Mouse (Mus musculus) B cell, adult 2 months (primary cell): ENCODE data around the gene Cdh13.

Experiments used
- DNase-seq, 2 experiments: peaks; one replicate each; pipeline ENCODE4 v3.0.0; 2022

Gene Cdh13

DNA sequence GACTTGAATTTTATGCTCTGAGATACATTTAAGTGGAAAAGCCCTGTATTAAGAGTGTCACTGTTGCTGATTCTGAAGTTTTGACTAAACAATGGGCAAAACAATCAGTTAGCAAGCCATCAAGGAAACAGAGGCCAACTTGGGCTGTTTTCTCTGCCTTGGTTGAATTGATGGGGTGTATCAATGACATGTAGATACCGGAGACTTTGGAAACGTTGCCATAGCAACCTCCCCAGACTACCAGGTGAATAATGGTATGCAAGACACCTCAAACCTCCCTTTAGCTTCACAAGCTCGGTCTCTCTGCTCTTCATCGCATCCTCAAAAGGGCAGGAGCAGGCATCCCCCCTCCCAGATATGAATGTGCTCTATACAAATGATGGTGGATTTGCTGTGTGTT is 685.4 kb downstream of the Cdh13 start:
- DNase-seq: no peak

DNA sequence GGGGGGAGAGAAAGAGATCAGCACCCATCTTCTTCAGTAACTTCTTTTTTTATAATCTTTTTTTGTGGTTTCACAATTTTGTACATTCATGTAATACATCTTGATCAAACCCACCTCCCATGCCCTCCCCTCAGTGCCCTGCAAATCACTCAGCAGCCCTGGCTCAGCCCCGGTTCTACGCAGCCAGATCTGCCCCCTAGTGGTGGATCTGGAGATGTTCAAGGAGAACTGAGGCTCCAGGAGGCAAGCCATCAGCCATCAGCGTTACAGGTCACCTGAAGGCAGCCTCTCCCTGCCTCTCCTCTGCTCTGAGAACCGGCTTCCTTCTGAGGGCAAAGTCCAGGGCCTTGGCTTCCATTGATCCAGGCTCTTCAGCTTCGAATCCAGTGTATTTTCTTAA is 696.3 kb downstream of the Cdh13 start:
- no peak for DNase-seq

DNA sequence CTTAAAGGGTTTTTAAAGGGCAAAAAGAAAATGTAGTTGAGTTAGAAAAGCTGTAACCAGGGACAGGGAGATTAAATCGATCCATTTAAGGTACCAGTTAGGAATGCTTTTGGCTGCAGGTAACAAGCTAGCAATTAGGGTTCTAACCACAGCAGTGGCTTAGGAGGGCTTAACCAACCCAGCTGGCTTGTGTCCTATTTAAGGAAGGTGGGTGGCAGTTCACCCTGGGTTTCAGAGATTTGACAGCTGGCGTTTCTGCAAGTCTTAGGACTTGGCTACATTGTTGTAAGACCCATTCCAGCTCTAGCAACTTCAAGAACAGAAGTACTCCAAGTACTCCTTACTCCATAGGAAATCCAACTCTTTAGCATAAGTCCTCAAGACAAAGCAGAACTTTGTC is 700.2 kb downstream of the Cdh13 start:
- DNase-seq: no peak

DNA sequence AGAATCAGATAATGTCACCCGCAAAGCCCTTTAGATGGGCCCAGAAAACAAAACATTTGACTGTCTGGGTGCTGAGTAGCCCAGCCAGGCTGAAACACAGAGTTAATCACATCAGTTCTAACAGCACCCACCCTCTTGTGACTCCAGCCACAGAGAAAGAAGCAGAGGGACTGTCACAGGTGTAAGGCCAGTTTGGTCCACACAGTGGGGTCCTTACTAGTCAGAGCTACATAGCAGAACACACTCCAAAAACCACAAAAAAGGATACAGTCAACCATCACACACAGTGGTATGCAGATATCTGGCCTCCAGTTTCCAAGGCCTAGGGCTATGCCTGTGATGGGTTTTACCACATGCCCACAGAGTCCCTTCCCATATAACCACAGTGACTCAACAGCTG is 703.3 kb downstream of the Cdh13 start:
- DNase-seq: no peak

DNA sequence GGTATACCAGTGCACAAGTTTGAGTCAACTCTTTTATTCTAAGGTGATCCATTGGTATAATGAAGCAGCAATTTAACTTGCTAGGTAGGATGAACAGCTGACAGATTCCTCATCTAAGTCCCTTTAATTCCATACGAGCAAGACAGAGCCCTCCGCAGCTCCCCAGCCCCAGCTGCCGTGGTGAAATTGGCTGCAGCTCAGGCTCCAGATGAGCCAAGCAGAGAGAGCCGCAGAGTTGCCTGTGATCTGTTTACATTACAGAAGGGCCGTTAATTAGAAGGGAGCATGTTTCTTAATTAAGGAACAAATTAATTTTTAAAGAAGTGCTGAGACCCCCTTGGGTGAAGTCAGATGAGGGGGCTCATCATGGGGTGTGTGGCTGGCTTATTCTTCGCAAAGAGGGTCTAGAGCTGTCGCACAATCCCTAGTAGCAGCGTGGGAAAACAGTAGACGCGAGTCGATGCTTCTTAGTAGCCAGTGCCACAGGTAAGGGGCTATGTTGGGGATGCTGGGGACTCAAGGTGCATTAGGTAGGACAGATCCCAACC is 712.2 kb downstream of the Cdh13 start:
- DNase-seq: no peak

DNA sequence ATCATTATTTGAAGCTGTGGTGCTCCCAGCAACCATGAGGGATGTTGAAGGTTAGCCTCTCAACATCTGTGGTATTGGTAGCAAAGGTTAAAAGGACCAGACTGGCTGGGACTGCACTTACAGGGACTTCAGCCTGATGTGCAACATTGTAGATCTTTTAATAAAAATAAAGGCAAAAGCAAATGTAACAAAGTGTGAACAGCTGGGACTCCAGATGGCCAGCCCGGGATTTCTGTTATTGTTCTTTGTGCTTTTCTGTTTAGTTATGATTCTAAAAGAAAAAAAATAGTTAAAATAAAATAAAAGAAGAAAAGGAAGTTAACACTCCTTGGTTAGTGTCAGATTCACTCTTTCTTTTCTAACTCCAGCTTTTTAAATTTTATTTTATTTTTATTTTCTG is 717.1 kb downstream of the Cdh13 start:
- no peak for DNase-seq

DNA sequence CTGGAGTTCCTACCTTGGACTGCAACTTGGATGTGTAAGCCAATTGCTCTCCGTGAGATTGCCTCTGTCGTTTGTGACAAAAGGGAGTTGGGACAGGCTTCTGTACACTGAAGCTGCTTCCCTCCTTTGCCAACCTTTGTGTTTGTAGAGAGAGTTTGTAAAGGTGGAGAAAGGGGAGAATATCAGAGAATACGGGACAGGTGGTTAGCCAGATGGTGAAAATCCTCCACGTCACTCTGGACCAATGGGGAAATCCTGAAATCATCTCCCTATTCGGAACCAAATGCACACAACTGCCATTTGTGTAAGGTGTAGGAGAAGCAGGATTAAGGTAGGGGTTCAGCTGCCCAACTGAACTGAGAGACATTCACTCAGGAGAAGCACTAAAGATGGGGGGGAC is 721.3 kb downstream of the Cdh13 start:
- DNase-seq: no peak

DNA sequence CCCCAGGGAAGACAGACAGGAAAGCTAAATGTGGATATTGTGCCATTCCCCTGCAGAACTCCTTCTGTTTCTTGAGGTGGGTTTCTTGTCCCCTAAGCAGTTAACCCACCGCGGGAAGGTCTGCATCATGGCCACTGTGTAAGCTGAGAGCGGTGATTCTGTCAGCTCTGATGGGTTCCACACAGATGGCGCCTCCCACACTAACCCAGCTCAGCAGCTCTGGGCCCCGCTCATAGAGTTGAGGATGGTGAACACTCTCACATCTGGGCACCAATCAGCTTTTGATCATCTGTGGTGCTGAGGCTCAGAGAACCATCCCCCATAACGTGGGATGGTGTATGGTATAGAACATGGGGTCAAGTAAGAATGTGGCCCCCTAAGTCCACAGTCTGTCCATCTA is 735.1 kb downstream of the Cdh13 start:
- DNase-seq: no peak

DNA sequence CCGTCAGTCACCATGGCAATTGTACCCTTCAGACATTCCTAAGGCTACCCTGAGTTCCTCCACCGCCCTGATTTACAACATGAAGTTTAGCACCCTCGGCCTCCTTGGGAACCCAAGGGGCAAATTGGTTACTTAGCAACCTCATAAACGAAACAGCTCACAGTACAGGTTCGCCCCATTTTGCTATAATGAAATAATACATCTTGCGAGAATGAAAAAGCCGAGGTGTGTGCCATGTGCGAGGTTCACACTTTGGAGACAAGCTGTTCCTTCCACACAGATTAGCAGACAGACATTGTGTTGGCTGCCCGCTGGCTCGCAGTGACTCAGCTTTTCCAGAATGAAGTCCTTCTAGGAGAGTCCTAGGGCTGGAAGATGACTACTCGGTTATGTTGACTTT is 737.2 kb downstream of the Cdh13 start:
- no peak for DNase-seq

DNA sequence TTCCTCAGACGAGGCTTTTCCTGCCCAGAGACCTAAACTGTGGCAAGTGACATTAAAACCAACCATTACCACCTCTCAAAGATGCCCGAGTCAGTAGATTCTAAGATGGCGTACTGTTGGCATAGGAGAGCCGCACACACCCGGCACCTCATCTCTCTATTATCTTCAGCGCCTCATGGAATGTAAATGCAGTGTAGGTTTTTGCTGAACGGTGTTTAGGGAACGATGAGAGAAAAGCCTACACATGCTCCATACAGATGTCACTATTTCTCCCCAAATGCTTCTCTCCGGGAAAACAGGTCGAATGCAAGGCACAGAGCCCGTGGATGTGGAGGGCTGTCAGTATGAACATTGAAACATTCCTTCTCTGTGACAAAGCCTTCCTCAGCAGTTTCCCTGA is 737.9 kb downstream of the Cdh13 start:
- DNase-seq: no peak

DNA sequence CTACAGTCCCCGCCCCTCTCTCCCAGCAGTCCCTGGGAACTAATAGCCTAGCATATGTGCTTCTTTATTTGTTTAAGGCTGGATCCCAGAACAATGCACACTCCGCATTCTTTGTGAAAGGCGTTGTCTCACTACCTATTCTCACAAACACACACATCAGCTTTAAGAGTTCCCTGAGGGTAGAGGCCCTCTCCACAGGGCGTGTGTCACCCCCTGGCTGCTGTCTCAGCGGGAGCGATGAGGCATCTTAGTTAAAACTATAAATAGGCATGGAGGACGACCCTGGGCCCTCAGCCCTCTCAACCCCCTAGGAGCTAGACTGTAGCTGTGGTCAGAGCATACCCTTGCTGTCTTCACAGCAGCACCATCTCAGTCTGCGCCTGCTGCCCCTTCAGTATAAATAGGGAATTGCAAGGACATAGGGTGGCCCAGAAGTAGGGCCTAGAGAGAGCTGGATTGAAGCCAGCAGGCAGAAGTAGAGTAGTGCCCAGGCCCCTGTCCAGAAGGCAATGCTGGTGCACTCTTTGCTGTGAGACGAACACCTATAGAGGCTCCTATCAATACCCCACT is 738.9 kb downstream of the Cdh13 start:
- DNase-seq: no peak

DNA sequence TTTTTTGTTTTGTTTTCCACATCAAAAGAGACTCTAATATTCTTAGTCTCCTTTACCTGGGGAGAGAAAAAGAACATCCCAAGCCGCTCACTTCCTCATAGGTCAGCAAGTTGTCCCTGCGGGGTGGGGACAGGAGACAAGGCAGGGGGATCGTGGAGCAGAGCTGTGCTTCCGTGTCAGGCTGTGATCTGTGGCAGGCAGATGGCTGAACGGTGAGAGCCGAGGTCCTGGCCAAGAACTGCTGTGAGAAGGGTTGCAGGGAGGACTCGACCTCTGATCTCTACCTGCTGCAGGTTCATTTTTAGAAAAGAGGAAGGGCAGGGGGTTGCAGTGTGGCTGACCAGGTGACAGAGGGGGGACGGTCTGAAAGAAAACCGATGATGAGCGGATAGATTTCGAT is 749.9 kb downstream of the Cdh13 start:
- DNase-seq: no peak

DNA sequence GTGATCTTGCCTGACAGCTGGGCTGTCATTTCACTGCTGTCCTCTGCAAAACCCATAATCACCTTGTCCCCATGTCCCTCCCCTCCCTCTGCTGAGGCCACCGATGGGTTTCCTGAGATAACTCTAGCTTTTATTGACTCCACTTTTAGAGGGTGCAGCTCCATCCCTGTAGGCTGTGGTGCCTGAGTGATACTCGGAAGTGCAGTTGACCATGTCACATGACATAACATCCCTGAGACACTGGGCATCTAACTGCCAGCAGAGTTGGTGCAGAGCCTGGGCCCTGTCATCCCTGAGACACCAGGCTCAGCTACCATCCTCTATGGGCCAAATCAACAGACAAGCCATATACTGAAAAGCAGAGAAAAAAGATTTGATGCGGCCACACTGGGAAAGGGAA is 750.5 kb downstream of the Cdh13 start:
- DNase-seq: no peak

DNA sequence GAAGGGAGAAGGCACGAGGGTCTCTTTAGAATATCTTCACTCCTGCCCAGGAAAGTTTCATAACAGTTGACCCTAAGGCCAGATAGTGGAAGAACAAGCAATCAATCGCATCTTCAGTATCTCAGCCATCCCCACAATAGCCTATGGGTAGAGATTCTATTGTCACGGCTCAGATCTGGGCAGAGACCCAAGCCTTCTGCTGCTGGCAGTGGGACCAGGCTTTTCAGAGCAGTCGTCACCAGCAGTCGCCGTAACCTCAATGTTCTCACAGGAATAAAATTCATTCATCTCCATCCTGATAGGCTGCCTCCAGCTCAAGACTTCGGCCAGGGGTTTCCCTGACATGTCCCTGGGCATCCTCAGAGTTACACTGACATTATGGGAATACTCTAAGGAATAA is 751.6 kb downstream of the Cdh13 start:
- DNase-seq: no peak

DNA sequence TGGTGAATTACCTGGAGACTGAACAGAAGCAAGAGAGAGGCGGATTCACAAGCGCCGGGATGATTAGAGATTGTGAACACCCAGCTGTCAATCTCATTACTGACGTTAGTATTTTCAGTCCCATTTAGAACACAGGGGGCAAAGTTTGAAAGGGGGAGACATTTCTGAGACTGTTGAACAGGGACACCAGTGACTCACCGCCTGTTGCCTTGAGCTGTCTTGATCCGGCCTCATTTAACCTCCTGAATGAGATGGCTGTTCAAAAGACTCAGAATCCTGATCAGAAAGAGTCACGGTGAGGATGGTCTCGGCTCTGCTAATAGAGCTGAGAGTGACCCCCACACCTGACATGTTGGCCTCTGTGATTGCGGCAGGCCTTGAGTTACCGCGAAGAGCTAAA is 754.0 kb downstream of the Cdh13 start:
- no peak for DNase-seq

DNA sequence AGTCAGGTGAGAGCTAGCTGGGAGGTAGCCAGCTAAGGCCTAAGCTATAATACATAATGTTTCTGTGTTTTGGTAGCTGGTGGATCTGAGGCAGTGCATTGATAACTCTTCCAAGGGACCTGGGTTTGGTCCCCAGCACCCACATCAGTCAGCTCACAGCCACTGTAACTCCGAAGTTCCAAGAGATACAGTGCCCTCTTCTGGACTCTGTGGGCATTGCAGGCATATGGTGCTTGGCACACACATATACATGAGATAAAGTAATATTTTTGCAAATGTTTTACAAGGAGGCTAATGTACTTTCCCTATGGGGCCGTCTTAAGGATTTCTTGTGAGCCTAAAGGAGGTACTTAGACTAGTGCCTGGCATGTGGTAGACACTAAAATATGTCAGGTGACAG is 755.8 kb downstream of the Cdh13 start:
- DNase-seq: no peak

DNA sequence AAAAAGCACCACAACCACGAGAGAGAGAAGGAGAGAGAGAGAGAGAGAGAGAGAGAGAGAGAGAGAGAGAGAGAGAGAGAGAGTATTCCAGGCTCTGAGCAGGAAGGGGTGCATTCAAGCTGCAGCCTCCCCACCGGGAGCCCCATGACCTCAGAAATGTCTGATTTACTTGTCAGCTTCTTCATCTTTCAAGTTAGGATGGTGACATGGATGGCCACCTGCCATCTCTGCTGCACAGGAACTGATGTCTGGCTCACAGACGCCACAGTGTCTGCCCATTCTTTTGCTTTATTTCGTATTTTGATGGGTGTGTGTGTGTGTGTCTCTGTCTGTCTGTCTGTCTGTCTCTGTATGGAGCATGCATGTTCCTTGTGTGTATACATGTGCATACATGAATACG is 774.3 kb downstream of the Cdh13 start:
- no peak for DNase-seq

DNA sequence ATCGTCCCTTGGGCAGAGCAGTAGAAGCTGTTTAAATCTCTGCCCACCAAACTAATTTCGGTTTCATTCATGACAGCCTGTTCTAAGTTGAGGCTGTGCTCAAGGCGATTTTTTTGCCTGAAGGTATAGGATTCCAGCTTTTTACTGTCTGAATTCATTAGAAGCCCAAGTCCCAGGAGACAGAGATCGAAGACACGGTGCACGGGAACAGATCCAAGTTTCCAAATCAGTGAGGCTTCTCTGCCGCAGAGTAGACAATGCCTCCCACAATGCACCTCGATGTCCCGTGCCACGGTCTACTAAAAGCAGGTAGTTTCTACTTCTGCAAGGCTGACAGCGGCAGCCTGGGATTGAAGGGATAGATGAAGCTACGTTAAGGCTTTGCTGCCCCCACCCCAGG is 778.1 kb downstream of the Cdh13 start:
- DNase-seq: no peak

DNA sequence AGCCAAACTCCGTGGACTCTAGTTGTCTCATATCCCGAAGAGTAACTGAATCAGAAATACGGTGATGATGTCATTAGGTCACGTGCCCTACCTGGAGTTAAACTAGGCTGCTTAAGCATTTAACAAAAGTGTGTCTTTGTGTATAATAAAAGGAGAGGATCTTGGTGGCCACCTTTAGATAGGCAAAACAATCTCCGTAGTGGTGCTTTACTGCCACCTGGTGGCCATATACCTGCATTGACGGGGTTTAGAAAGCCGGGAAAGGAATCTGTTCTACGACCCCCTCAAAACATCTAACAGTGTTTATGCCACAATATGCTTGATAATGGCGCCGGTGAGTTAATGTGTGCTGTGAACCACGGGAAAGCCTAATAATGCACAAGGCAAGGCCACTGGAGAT is 781.0 kb downstream of the Cdh13 start:
- DNase-seq: peak; percentile 7 to 17

DNA sequence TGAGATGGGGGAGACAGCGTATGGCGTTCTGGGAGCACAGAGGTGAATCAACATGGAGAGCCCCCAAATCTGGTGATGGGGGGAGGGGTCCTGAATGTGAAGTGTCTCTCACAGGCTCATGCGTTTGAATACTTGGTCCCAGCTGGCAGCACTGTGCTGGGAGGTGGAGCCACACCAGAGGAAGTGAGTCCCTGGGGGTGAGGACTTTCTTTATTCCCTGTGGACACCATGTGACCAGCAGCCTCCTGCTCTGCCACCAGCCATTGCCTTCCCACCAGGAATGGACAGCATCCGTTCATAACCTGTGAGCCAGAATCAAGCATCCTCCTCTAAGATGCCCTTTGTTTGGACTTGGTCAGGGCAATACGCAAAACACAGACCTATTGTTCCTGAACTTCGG is 788.8 kb downstream of the Cdh13 start:
- no peak for DNase-seq

DNA sequence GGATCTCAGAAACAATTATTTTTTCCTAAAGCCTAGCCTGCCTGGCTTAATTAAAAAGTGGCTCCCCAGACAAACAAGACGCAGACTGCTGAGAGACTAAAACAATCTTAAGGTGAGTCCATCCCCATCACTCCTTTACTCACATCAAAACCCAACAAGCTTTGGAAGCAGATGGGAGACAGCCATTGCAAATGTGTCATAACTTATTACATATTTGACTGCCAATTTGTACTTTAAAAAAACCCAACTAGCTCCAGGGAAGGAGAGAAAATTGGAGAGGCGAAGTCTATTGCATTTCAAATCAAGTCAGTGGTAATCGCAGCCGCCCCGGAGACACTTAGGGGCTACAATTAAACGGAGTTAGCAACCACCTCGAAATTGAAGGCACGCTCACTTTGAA is 801.5 kb downstream of the Cdh13 start:
- DNase-seq: no peak

DNA sequence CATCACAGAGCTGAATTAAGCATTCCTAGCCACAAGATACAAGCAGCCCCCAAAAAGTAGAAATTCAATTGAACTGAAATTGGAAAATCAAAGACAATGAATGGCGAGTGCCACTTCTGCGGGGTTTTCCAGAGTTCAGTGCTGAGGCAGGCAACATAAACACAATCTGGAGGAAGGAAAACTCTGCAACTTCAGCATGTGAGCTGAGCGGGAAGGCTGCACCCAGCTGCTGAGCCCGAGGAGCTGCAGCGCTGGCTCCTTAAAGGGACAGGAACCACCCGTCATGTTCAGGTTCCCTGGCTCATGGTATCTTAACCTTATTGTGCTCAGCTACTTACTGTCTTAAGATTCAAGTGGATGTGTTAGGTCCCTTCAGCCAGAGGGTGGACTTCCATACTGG is 814.7 kb downstream of the Cdh13 start:
- DNase-seq: no peak

DNA sequence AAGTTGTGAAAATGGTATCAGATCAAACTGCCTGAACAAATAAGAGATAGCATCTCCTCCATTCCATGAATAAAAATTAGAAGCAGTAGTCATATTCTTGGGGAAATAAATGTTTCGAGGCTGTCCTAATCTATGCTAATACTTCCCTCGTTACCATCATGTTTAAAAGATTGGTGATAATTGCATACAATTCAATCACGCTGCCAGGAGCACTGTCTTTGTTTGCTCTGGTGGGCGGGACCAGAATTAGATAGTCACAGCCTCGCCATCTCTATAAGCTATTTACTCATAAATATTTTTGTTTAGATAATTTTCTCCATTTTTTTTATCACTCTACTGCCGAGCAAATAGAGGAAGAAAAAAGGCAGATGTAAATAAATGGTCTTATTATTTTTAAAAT is 819.3 kb downstream of the Cdh13 start:
- no peak for DNase-seq

DNA sequence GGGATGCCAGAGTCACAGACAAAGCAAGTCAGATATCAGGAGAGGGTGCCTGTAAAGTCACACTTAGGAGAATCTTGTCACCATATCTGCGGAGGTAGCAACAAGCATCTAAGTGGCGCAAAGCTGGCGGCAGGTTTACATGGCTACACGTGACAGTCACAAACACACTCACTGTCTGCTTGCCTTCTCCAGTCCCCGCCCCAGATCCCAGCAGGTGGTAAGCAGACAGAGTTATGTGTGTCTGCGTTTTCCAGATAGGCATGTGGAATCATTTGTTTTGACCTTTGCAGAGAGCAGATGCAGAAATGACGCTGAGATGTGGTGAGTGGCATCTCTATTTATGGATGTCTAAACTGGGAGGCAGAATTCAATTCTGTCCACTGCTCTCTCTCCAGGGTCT is 826.1 kb downstream of the Cdh13 start:
- no peak for DNase-seq

DNA sequence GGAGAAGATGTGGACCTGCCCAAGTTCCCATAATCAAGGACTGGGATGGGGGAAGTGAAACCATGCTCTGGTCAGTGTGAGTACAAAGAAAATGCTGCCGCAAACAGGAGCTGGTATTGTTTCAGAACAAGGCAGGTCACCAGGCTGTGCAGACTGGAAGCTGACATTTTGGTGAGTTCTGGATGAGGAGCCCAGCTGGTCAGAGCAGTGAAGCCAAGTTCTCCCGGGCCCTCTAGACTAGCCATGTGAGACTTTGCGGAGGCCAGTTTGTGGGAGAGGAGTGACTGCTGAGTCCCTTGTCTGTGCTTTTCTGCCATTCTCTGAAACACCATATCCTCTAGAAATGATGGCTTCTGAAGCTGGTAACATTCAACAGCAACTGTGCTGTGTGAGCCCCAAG is 829.3 kb downstream of the Cdh13 start:
- no peak for DNase-seq

DNA sequence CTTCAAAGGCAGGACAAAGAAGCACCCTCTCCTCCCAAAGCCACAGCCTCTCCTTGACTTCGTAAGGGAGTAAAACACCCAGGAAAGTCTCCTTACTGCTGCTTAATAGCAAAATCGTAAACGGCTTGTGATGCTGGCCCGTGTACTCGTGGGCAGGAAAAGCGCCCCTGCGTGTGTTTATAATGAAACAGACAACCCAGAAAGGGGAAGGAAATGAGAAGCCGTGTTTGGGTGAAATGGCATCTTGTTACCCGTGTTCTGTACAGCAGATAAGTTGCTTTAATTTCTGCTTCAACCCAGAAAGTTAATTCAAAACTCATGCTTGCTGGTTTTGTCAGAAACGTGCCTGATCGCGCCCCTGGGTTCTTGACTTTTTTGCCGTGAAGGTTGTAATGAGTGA is 837.7 kb downstream of the Cdh13 start:
- DNase-seq: no peak
